Comparison of ENCODE assay signal across 9 mouse cellular contexts in genomic region chr7:104199822-104200221, GRCm38 (mm10). TPM values are rescaled to one million over a fixed set of nuclear protein-coding genes. Genes with fewer than 3 reads are reported as not detected.
DNase-seq lines count a peak whose midpoint lies in the region; TF ChIP-seq lines count a peak whose summit lies in the region.
"Had no signal": no experiment of that assay in that cellular context is flagged by ENCODE, and none has a peak within 500 bp of the region (broad histone marks: within the 10 kb centered on the region; RNA-seq: fewer than 3 reads in every experiment).

No protein-coding gene starts in this region.

- DNase-seq in T-cell, adult 2 months (ENCODE audit: low spot score) = peak; percentile 57
- peak; percentile 14 for DNase-seq in embryo, embryonic 11.5 days (ENCODE audit: low read depth, low spot score)
- DNase-seq in heart, adult 8-10 months (ENCODE audit: low spot score) = peak; percentile 65
- peak; percentile 85 for DNase-seq in kidney, postnatal 10 days
- DNase-seq in lung, adult 2 months = peak; percentile 67
- DNase-seq in right cerebral cortex, postnatal 14 days = peak; percentile 38
- DNase-seq in urinary bladder, postnatal 14 days (ENCODE audit: low spot score) = peak; percentile 74

- peak; percentile 12 for TF ChIP-seq CTCF in C2C12 (IDR thresholded peaks at IDR 0.05; ENCODE audit: control insufficient read depth, insufficient read depth, insufficient read length)
- TF ChIP-seq CTCF in lung, adult 2 months (IDR thresholded peaks at IDR 0.05; ENCODE audit: insufficient read depth, low read length) = peak; percentile 99

- 1% methylated on average over 5 of the region's 5 CpGs for WGBS in lung, adult 2 months

- H3K79me2 ChIP-seq in C2C12 (ENCODE audit: control insufficient read depth, insufficient read depth) = no peaks in the 10 kb centered on the region

- no peaks in the 10 kb centered on the region for H3K36me3 ChIP-seq in C2C12 (ENCODE audit: control insufficient read depth, insufficient read depth)
- H3K36me3 ChIP-seq: heart, embryonic 13.5 days had no signal

- no peaks in the 10 kb centered on the region for H3K79me3 ChIP-seq in C2C12 (ENCODE audit: low read depth)

- no peak for TF ChIP-seq POLR2A in lung, adult 2 months (IDR thresholded peaks at IDR 0.05; ENCODE audit: borderline replicate concordance, extremely low read depth, low read depth, low read length)

- no peak overlapping the region for H3K4me3 ChIP-seq in C2C12 (ENCODE audit: insufficient read depth, poor library complexity, severe bottlenecking)
- H3K4me3 ChIP-seq in lung, adult 2 months (replicated peaks; ENCODE audit: extremely low read depth, low read depth, low read length) = no peak overlapping the region
- H3K4me3 ChIP-seq: heart, embryonic 13.5 days had no signal

- no peaks in the 10 kb centered on the region for H3K27me3 ChIP-seq in C2C12 (ENCODE audit: control insufficient read depth, insufficient read depth, insufficient read length)
- H3K27me3 ChIP-seq: heart, embryonic 13.5 days had no signal

- H3K4me1 ChIP-seq in lung, adult 2 months (ENCODE audit: control insufficient read depth, insufficient read depth, low read length) = no peaks in the 10 kb centered on the region
- H3K4me1 ChIP-seq: heart, embryonic 13.5 days had no signal

- H3ac ChIP-seq in C2C12 (ENCODE audit: control insufficient read depth, insufficient read length, low read depth) = no peak overlapping the region

TF ChIP-seq in C2C12, 6 proteins besides CTCF, POLR2A, EP300 and RAD21:
- no peak for TF ChIP-seq CEBPB (IDR thresholded peaks at IDR 0.05; ENCODE audit: low read depth)
- TF ChIP-seq MAX (IDR thresholded peaks at IDR 0.05) = no peak
- TF ChIP-seq MYOG (IDR thresholded peaks at IDR 0.05; ENCODE audit: control insufficient read depth, extremely low read depth, insufficient read length) = no peak
- no peak for TF ChIP-seq MYOD1 (IDR thresholded peaks at IDR 0.05; ENCODE audit: control insufficient read depth, insufficient read length, low read depth)
- no peak for TF ChIP-seq USF1 (IDR thresholded peaks at IDR 0.05; ENCODE audit: low read depth)

RNA-seq across cellular contexts. Expression of gene Olfr649, which starts 4.0 kb away (rescaled TPM):
- not detected for polyA plus RNA-seq in C2C12 (2012; fragmentation: generic; extraction: Trizol)
- total RNA-seq in heart, adult 8-10 months (2022) = not detected
- not detected in 2 replicates for polyA plus RNA-seq in lung, adult 2 months (2012; rRNA removed)
- polyA plus RNA-seq: heart, embryonic 13.5 days had no signal

RNA-seq across cellular contexts. Expression of gene Olfr648, which starts 16.6 kb away (rescaled TPM):
- polyA plus RNA-seq in C2C12 (2012; fragmentation: generic; extraction: Trizol) = not detected
- total RNA-seq in heart, adult 8-10 months (2022) = not detected
- 0.04 TPM in 1 of 2 replicates, not detected in the other for polyA plus RNA-seq in lung, adult 2 months (2012; rRNA removed)

RNA-seq across cellular contexts. Expression of gene Trim6, which starts 18.8 kb away (rescaled TPM):
- 0.05 TPM for polyA plus RNA-seq in C2C12 (2012; fragmentation: generic; extraction: Trizol)
- under 1 TPM; 0.14 to 0.34 (median 0.18) TPM for total RNA-seq in heart, adult 8-10 months (2022)
- 0.88 and 1.3 TPM in 2 replicates for polyA plus RNA-seq in lung, adult 2 months (2012; rRNA removed)

RNA-seq across cellular contexts. Expression of gene Olfm5, which starts 35.2 kb away (rescaled TPM):
- polyA plus RNA-seq in C2C12 (2012; fragmentation: generic; extraction: Trizol) = not detected
- total RNA-seq in heart, adult 8-10 months (2022) = not detected
- polyA plus RNA-seq in lung, adult 2 months (2012; rRNA removed) = not detected in 2 replicates
- polyA plus RNA-seq: heart, embryonic 13.5 days had no signal

RNA-seq across cellular contexts. Expression of gene Trim34a, which starts 44.4 kb away (rescaled TPM):
- not detected for polyA plus RNA-seq in C2C12 (2012; fragmentation: generic; extraction: Trizol)
- 1 to 10 TPM; 2.9 to 3.6 (median 3.4) TPM for total RNA-seq in heart, adult 8-10 months (2022)
- polyA plus RNA-seq in lung, adult 2 months (2012; rRNA removed) = 5.7 and 15.2 TPM in 2 replicates

Comparison
In these comparisons a context has a peak if more than half of its experiments do, and no peak if none do; other contexts are left out.
1. DNase-seq: peak in every context shown above with its lines; median percentile 85 in kidney, postnatal 10 days; 74 in urinary bladder, postnatal 14 days; 67 in lung, adult 2 months; 65 in heart, adult 8-10 months; 57 in T-cell, adult 2 months; 38 in right cerebral cortex, postnatal 14 days; 14 in embryo, embryonic 11.5 days.